Mouse (Mus musculus) liver, postnatal 0 days (tissue): Measurements from ENCODE around the gene Steap2.

Experiments used
- CTCF ChIP-seq: sonication (generic); IDR thresholded peaks from 2 replicates; pipeline ENCODE4 v1.5.1; 2016; ENCODE audit warnings: antibody characterized with exemption, low read depth
- EP300 ChIP-seq: IDR thresholded peaks from 2 replicates; pipeline ENCODE4 v1.6.1; 2016; ENCODE audit warnings: antibody characterized with exemption, low read depth, mild to moderate bottlenecking

DNA sequence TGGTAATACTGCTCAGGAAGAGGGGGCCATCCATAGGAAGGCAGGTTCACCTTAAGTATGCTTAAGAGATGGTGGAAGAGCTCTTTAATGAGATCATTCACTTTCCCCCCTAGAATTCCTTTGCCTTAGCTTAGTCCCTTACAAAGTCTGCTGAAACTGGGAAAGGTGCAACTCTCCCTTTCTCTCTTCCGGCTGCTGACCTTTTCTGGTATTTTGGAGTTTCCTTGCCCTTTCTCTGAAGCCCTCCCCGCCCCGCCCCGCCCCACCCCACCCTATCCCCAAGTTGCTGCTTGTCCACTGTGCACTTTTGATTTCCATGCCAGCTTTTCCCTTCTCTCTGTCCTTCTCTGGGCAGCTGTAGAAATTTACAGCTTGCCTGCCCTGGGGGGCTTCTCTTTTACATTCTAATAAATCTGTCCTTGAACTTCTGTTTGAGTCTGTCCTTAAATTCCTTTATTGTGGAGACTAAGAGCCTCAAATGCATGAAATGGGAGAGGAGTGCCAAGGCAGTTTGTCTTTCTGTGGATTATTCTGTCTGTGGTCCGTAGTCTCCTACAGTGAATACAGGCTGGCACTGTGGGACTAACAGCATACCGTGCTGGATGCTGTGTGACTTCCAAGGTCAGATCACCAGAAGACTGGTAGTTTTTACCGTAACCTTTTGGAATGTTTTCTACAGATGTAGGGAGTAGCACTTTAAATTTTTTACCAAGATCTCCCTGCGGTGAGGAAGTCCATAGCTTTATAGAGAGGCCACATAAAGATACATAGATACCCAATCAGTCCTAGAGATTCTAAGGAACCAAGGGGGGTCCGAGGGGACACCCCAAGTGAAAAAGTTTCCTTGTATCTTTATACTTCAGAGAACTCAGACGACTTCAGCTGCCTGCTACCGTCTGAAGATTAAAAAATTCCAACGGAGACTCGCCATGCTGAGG, 13.2 kb upstream of the Steap2 start:
- TF ChIP-seq CTCF = no peak
- TF ChIP-seq EP300 = no peak
